Mouse (Mus musculus) lung, adult 2 months (tissue): Measurements from ENCODE around the gene Capn7. TPM values are rescaled to one million over a fixed set of nuclear protein-coding genes. Genes with fewer than 3 reads are reported as not detected.

Experiments used
- DNase-seq: peaks from one replicate; pipeline ENCODE4 v3.0.0; 2022
- H3K4me1 ChIP-seq: fragments of 200-500 bp; 2 replicates; pipeline ENCODE4 v1.6.1; 2011; ENCODE audit warnings: low read length; ENCODE audit not compliant: control insufficient read depth, insufficient read depth
- H3K4me3 ChIP-seq: fragments of 200-500 bp; replicated peaks from 2 replicates; pipeline ENCODE3; 2011; ENCODE audit warnings: low read depth, mild to moderate bottlenecking, control low read depth, low read length; ENCODE audit errors: extremely low read depth
- CTCF ChIP-seq: fragments of 200-500 bp; IDR thresholded peaks from 2 replicates; pipeline ENCODE4 v1.5.1; 2011; ENCODE audit warnings: mild to moderate bottlenecking, low read length, control low read depth; ENCODE audit not compliant: insufficient read depth
- POLR2A ChIP-seq: fragments of 200-500 bp; IDR thresholded peaks from 2 replicates; pipeline ENCODE4 v1.6.1; 2011; ENCODE audit warnings: low read depth, mild to moderate bottlenecking, control low read depth, low read length, borderline replicate concordance; ENCODE audit errors: extremely low read depth
- WGBS: fragments of 180-500 bp; shearing (Covaris S2); methylation state at CpG from one replicate; pipeline ENCODE4 v1.1.7; 2018; 5-methylcytosine and 5-hydroxymethylcytosine counted together
- polyA plus RNA-seq: library from polyadenylated mRNA; depleted of rRNA; stranded (reverse); fragments of >200 nt; gene quantifications from 2 replicates; pipeline ENCODE4 v1.2.3, GENCODE M21; 2012; rRNA removed

Gene Capn7
- polyA plus RNA-seq, 1 experiment: 12.2 TPM

- 65% methylated on average over 16 of the region's 16 CpGs for WGBS
- TF ChIP-seq POLR2A (no peak), CTCF (no peak)
- DNase-seq: no peak
- peaks cover 40% of the 10 kb centered on the region for H3K4me1 ChIP-seq
- H3K4me3 ChIP-seq: no peak overlapping the region
Observed at GRCm38 (mm10) chr14:31416835-31417549, 80.6 kb downstream of the Capn7 start.

DNA sequence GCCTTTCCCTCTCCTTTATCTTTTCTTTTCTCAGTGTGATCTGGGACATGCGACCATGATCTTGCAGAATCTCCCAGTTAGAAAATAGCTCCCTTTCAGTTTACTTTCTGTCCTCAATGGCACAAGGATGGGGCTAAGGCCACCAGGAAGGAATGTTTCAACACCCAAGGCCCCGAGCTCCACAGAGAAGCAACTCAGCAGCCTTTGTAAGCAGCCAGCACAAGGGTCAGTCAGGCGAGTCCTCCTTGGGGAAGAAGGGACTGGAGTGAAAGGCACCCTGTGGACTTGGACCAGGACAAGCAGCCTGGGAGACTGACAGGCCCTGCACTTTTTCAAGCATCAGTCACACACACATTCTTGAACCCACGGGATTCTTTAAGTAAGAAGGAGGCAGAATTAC, 82.8 kb downstream of the Capn7 start:
- no peak for DNase-seq
- TF ChIP-seq POLR2A: no peak
- no peak for TF ChIP-seq CTCF
- peaks cover 32% of the 10 kb centered on the region for H3K4me1 ChIP-seq
- 58% methylated on average over 4 of the region's 4 CpGs for WGBS
- H3K4me3 ChIP-seq: no peak overlapping the region

GRCm38 (mm10) chr14:31420135-31420534, 83.7 kb downstream of the Capn7 start:
- TF ChIP-seq CTCF (no peak), POLR2A (no peak)

DNA sequence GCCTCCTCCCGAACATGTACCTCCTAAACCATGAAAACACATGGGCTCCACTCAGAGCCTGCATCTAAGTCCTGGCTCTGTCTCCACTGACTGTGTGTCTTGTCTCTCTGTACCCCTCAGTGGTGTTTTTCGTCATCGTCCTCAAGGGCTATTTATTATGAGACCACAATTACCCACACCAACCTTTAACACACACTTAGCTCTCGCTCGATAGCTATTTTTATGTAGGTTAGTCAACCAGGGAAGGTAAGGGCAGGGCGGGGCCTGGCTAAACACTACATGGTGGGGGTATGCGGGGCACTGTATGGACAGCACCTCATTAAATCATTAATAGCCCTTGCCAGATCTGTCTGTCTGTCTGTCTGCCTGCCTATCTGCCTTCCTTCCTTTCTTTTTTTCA, 84.1 kb downstream of the Capn7 start:
- no peak for TF ChIP-seq CTCF
- TF ChIP-seq POLR2A: no peak
- Histone ChIP-seq H3K4me3 (no peak overlapping the region), H3K4me1 (peaks cover 20% of the 10 kb centered on the region)
- no peak for DNase-seq
- 73% methylated on average over 7 of the region's 7 CpGs for WGBS

More at GRCm38 (mm10) chr14:31420135-31420534, 83.7 kb downstream of the Capn7 start:
- Histone ChIP-seq H3K4me1 (peaks cover 24% of the 10 kb centered on the region), H3K4me3 (no peak overlapping the region)
- WGBS: 92% methylated on average over 8 of the region's 8 CpGs
- no peak for DNase-seq

GRCm38 (mm10) chr14:31420985-31421384, 84.5 kb downstream of the Capn7 start:
- Histone ChIP-seq H3K4me3 (no peak overlapping the region), H3K4me1 (peaks cover 20% of the 10 kb centered on the region)
- TF ChIP-seq POLR2A (no peak), CTCF (no peak)
- no peak for DNase-seq
- WGBS: 64% methylated on average over 7 of the region's 7 CpGs

Other genes starting within 250 kb of the Capn7 start
- gene Smim4, start 207.7 kb upstream of the Capn7 start, polyA plus RNA-seq: 58.1 and 70.0 TPM in 2 replicates
- gene Nt5dc2, start 205.6 kb upstream of the Capn7 start, polyA plus RNA-seq: 147 and 266 TPM in 2 replicates
- gene Stab1, start 168.0 kb upstream of the Capn7 start, polyA plus RNA-seq: 114 and 136 TPM in 2 replicates
- gene Tnnc1, start 128.3 kb upstream of the Capn7 start, polyA plus RNA-seq: 25.4 and 32.2 TPM in 2 replicates
- gene Nisch, start 119.7 kb upstream of the Capn7 start, polyA plus RNA-seq: 412 and 458 TPM in 2 replicates
- 95.9 and 109 TPM in 2 replicates for gene Sema3g, start 118.8 kb upstream of the Capn7 start, polyA plus RNA-seq
- gene Phf7, start 85.3 kb upstream of the Capn7 start, polyA plus RNA-seq: 4.8 and 5.4 TPM in 2 replicates
- 43.9 and 48.3 TPM in 2 replicates for gene Bap1, start 85.2 kb upstream of the Capn7 start, polyA plus RNA-seq
- gene Dnah1, start 12.7 kb upstream of the Capn7 start, polyA plus RNA-seq: 3.9 and 5.5 TPM in 2 replicates
- gene Sh3bp5, start 99.4 kb downstream of the Capn7 start, polyA plus RNA-seq: 40.9 and 50.1 TPM in 2 replicates
- gene Eaf1, start 157.8 kb downstream of the Capn7 start, polyA plus RNA-seq: 38.1 and 48.4 TPM in 2 replicates
- 5.4 and 10.2 TPM in 2 replicates for gene Mettl6, start 158.4 kb downstream of the Capn7 start, polyA plus RNA-seq